Mouse (Mus musculus) layer of hippocampus, adult 8-10 months (tissue): ENCODE results near the gene Mtf1. TPM values are rescaled to one million over a fixed set of nuclear protein-coding genes. Genes with fewer than 3 reads are reported as not detected.

ENCODE experiments used
- DNase-seq, 2 experiments: peaks; one replicate each; pipeline ENCODE4 v3.0.0; 2022; ENCODE audit warnings: low spot score in 2 of 2
- total RNA-seq, 4 experiments: library from RNA; stranded (reverse); gene quantifications; 2 replicates each; pipeline ENCODE4 v1.2.4; 2022

The Mtf1 gene
- total RNA-seq, 4 experiments from 2014 or later: 27.0 to 32.3 (median 27.9) TPM

DNA sequence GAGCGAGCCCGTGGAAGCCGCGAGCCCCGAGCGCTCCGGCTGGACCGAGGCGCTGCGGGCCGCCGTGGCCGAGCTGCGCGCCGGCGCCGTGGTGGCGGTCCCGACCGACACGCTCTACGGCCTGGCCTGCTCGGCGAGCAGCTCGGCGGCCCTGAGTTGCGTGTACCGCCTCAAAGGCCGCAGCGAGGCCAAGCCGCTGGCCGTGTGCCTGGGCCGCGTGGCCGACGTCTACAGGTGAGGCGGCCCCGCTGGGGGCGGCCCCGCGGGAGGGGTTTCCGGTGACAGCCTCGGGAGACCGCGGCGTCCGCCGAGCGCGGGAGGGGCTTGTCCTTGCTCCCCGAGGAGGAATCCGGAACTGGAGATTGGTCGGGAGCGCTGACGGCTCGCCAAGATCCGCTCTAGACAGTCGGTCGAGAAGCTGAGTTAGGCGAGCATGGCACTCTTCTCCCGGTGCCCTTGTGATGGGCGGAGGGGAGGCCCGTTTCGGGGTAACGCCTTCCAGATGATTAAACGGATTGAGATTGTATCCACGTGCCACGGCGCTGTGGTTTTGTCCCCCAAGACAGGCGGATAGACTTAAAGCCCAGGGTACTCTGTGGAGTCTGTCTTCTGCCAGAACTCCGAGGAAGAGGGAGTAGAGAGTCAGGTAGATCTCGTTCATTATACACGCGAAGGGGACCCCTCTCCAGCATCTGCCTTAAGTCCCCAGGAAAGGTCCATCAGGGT, 49.2 kb downstream of the Mtf1 start, which contains the start of gene 1110065P20Rik:
1110065P20Rik (minus strand) TSS at position 264 of the 726 bp plus-strand sequence.
- DNase-seq: peak; percentile 57 to 63

DNA sequence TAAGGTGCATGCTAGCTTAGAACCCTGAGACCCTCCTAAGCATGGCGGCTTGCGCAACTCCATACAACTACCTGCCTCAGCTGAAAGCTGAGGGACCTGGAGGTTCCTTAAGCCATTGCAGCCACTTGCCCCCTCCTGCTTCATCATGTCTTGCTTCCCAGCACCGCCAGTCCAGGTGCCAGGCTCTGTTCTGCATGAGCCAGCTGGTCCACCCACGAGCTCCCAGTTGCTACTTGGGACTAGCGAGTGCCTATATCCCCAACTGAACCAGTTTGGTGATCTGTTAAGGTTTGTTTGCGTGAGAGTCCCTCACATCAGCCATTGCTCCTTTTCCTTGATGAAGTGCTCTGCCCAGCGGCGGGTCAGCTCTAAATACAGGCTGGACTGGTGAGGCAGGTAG, 54.4 kb downstream of the Mtf1 start:
- DNase-seq: peak in 1 of 2 experiments; percentile 55

DNA sequence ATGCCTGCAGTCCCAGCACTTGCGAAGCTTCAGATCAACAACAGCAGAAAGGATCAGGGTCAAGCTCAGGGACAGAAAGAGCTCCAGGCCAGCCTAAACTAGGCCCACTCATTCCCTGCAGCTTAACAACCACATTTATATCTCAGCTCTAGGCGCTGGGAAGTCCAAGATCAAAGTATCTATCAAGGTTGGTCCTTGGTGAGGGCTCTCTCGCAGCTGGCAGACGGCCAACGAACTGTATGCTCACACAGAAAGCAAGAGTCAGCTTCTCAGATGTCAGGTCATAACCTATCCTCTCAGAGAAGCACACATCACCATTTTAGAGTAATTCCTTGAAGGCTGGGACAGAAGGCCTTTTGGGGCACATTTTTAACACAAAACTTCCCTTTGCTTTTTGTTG, 56.5 kb downstream of the Mtf1 start:
- no peak for DNase-seq

DNA sequence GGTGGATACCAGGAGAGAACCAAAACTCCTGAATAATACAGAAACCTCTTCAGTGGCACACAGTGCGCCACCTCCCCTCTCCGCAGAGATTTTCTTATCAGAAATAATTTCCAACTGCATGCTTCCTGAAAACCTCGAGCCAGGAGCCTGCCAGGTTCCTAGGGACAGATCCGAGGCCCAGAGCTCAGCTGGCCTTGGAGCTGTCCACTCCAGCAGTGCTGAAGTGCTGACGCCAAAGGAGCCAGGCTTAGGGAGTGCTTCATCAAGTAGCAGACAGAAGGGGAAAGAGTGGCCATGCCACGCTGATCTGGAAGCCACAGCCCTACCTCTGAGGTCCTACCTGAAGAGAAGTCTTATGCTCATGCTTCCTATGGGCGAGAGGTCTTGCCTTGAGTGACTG, 58.5 kb downstream of the Mtf1 start:
- DNase-seq: no peak

DNA sequence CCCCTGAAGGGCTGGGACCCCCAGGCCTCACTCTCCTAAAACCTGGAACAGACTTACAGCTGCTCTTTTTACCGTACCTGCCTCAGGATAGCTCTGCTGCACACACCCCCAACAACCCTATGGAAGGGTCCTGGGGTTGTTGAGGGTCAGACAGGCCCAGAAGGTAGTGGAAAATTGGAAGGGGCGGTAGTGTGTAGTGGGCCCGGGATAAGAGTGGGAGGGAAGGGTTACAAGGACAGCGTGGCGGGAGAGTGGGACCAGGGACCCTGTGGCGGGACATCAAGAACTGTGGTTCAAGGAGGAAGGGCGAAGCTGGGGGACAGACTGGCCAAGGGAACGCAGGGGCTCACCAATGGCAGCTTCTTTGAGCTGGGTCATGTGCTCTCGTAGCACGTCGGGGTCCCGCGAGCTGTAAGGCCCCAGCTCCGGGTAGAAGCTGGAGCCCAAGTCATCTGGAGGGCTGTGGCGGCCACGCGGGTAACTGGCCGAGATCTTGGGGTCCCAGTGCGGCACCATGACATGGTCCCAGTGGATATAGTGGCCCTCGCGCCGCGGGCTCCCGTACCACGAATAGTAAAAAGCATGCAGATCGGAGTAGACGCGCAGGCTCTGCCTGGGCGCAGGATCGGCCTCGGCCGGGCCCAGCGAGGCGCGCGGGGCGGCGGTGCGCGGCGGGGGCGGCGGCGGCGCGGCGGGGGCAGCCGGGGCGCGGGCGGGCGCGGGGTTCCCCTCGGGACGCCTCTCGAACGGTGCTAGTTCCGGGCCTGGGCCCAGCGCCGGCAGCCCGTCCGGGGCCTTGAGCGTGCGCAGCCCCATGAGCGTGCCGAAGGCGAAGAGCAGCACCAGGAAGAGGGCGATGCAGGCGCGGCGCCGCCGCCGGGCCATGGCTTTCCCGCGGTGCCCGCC, 59.6 kb downstream of the Mtf1 start, which contains the start of gene Maneal:
Maneal (minus strand) TSS at position 889 of the 906 bp plus-strand sequence.
- no peak for DNase-seq

DNA sequence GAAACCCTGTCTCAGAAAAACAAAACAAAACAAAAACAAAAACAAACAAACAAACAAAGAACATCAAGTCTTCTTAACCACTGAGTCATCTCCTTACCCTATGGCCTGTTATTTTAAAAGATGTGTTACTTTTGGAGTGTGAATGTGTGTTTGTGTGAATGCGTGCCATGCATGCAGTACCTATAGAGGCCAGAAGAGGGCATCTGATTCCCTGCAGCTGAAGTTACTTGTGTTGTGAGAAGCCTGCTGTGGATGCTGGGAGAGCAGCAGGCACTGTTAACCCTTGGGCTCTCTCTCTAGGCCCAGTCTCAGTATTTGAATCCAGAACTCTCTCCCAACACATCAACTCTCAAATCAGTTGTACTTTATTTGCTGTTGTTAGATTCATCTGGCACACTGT, 70.8 kb downstream of the Mtf1 start:
- DNase-seq: no peak

DNA sequence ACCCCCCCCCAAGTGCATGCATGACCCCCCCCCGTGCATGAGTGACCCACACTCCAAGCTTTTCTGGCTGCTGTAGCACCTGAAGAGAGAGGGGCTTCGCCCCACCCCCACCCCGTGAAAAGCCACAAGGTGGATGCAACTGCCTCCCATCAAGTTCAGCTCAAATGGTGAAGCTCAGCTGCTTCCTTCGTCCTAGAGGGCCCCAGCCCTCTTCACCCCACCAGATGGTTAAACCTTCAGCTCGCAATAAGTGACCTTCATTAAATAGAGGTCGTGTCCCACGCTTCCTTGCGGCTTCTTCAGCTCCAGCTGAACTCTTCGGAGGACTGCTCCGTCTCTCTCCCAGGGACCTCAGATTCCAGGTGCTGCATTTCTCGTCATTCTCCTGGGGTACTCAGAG, 78.7 kb downstream of the Mtf1 start, which contains the start of gene Epha10:
Epha10 (plus strand) TSS at position 301 of the 400 bp plus-strand sequence.
- DNase-seq: no peak

DNA sequence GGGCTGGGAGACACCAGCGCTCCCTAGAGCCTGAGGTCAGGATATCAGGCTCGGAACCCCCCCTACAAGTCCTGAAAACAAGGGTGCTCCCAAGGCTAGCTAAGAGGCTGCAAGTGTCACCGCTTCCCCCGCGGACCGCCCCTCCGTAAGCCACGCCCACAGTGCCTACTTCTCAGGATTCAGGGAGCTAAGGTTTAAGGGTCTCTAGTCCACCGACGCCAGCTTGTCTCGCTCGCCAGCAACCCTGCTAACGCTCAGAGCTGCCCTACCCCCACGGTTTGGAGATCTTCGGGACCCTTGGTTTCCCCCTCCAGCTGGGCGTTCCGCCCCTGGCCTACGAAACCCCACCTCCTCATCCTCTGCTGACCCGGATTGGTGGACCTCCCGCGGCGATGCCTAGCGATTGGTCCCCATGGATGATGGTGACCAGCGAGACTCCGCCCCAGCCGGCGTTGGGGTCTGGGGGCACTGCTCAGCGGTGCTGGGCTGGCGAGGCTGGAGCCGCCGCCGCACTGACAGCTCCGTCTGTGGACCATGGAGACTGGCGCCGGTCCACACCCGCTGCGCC, 79.5 kb downstream of the Mtf1 start:
- DNase-seq: peak; percentile 76 to 83

DNA sequence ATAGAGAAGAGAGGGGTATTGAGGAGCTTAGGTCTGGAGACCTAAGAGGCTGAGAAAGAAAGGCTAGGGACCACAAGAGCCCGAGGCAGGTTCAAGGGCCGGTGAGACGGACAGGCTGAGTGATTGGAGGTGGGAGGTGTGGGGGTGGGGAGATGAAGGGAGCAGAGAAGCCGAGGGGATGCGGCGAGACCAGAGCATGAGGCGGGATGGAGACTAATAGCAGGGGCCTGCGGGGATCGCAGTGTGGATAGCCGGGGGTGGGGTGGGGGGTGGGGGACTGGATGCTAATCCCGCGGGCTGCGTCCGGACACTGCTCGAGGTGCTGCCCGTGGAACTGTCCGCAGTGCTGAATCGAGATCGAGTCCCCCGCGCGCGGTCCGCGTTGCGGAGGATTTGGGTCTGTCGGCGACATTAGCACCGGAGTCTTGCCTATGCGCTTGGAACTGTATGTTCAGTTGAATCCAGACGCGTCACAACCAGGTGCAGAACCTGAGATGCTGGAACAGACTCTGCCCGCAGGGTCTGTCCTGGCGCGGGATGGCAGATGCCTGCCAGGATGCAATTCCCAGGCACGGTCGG, 80.3 kb downstream of the Mtf1 start:
- DNase-seq: no peak

DNA sequence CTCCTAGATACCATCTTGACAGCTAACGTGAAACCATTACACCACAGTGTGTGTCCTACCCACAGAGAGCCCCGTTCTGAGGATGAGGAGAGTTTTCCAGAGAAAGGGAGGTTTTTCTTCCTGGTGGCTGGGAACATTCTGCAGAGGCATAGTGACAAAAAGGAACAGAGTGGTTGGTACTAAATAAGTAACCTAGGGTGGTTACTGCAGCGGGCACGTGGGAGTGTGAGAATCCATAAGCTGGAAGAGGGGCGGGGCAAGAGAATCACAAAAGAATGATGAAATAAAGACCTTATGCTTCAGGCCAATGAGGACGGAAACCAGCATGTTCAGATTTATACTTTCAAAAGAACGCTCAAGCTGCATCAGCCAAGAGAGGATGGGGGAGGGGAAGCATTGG, 86.8 kb downstream of the Mtf1 start:
- no peak for DNase-seq

DNA sequence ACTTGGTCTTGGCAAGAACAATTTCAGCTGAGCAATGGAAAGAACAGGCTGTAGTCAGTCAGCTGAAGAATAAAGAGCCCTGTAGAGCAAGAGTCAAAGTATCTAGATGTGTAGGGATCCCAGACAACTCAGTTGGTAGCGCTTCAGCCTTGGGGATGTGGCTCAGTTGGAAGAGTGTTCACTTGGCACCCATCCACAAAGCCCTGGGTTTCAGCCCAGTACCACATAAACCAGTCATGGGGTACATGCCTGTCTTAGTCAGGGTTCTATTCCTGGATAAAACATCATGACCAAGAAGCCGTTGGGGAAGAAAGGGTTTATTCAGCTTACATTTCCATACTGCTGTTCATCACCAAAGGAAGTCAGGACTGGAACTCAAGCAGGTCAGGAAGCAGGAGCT, 88.0 kb downstream of the Mtf1 start:
- no peak for DNase-seq

DNA sequence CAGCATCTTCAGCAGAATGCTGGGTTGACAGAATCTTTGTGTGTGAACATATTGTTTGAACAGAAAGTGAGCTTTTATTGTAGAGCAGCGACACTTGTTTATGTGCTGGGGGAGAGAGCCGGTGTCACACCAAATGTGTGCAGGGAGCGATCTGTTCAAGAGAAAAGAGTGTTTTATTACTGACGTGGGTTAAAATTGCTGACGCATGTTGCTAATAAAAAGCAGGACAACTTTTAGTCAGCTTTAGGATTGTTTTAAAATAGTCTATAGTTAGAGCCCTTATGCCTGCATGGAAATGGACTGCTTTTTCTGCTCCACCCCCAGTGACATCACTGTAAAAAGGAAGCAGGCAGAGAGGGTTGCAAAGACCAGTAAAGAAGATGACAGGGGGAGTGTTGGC, 88.9 kb downstream of the Mtf1 start:
- no peak for DNase-seq

DNA sequence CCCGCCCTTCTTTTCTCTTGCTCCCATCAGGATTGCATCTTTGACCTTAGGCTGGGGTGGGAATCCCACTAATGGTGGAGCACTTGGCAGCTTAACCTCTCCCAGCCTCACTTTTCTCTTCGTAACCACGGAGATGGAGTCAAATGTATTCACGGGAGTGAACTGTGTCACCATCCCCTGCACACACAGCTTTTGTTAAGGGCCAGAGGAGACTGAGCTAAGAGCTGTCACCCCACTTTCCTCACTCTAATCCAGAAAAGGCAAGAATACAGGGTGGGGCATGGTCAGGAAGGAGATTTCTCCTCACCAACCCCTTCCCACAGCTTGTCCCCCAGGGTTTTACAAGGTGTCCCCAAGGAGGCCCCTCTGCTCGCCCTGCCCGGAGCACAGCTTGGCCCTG, 91.9 kb downstream of the Mtf1 start:
- DNase-seq: no peak

DNA sequence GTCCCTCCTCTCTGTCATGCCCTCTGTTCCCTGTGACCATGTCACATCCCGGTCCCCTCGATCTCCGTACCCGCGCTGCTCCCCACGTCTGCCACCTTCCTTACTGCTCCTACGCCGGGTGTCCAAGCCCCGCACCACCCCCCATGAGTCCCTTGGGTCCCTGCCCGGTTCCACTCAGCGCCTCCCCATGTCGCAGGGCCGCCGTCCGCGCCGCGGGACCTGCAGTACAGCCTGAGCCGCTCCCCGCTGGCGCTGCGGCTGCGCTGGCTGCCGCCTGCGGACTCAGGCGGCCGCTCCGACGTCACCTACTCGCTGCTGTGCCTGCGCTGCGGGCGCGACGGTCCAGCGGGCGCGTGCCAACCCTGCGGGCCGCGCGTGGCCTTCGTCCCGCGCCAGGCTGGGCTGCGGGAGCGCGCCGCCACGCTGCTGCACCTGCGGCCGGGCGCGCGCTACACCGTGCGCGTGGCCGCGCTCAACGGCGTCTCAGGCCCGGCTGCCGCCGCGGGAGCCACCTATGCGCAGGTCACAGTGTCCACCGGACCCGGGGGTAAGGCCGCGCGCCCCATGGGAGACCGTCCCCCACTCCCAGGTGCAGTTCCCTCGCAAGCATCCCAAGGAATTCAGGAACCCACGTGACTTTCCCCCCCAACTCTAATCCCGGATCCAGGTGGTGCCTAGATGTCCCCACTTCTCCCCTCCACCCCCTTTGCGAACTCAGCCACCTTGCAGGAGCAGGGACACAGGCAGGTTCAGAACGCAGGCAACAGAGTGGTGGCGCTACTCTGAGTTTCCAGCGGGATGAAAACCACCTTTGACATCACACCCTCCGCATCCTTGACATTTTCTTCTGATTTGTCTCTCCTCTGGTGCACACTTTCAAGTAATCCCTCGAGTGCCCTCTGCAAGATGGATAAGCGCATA, 92.9 kb downstream of the Mtf1 start:
- peak in 1 of 2 experiments; percentile 48 for DNase-seq

DNA sequence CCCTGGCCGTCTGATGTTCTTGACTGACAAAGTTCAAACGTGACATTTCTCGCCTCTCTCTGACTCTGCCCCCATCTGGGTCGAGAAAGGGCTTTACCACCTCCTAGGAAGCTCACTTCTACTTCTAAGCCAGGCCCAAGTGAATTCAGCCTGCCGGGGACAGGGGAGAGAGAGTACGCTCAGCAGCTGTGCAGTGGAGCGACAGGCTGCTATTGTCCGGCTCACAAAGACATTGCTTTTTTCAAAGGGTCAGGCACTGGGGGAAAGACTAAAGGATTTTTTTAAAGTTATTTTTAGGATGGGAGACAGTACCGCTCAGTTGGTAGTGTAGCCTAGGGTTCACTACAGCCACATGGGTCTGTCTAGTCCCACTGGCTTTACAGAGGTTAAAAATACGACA, 96.5 kb downstream of the Mtf1 start:
- DNase-seq: no peak

Other genes with a start within 250 kb of the Mtf1 start
- gene 3100002H09Rik, start 191.3 kb upstream of the Mtf1 start, total RNA-seq: 1 to 10 TPM in 2 of 4 experiments, under 1 TPM in 2; 0.80 to 2.4 (median 1.1) TPM
- gene Pou3f1, start 145.3 kb upstream of the Mtf1 start, total RNA-seq: 10 to 100 TPM; 39.6 to 42.8 (median 40.0) TPM
- 10 to 100 TPM; 15.3 to 18.3 (median 16.4) TPM for gene Utp11, start 108.5 kb upstream of the Mtf1 start, total RNA-seq
- gene Fhl3, start 101.4 kb upstream of the Mtf1 start, total RNA-seq: 1 to 10 TPM; 1.6 to 2.9 (median 2.0) TPM
- 10 to 100 TPM; 33.8 to 39.5 (median 36.0) TPM for gene Sf3a3, start 87.3 kb upstream of the Mtf1 start, total RNA-seq
- 10 to 100 TPM; 45.2 to 60.9 (median 49.3) TPM for gene Inpp5b, start 60.3 kb upstream of the Mtf1 start, total RNA-seq
- gene Yrdc, start 48.6 kb downstream of the Mtf1 start, total RNA-seq: 10 to 100 TPM; 34.1 to 42.4 (median 40.9) TPM
- gene 1110065P20Rik, start 49.1 kb downstream of the Mtf1 start, total RNA-seq: 10 to 100 TPM; 75.8 to 80.7 (median 78.8) TPM
- gene Maneal, start 60.1 kb downstream of the Mtf1 start, total RNA-seq: 10 to 100 TPM; 46.0 to 55.5 (median 50.6) TPM
- 10 to 100 TPM; 39.3 to 49.8 (median 44.4) TPM for gene Epha10, start 78.8 kb downstream of the Mtf1 start, total RNA-seq
- gene 9930104L06Rik, start 134.9 kb downstream of the Mtf1 start, total RNA-seq: 10 to 100 TPM; 19.6 to 26.9 (median 25.3) TPM
- 1 to 10 TPM; 1.2 to 2.0 (median 1.2) TPM for gene Cdca8, start 137.2 kb downstream of the Mtf1 start, total RNA-seq
- gene Rspo1, start 184.3 kb downstream of the Mtf1 start, total RNA-seq: 1 to 10 TPM; 5.4 to 8.8 (median 7.9) TPM
- 10 to 100 TPM; 53.7 to 69.5 (median 63.4) TPM for gene Gnl2, start 214.5 kb downstream of the Mtf1 start, total RNA-seq